Mouse (Mus musculus): ENCODE measurements around the gene Myh10. TPM values are rescaled to one million over a fixed set of nuclear protein-coding genes. Genes with fewer than 3 reads are reported as not detected.
"Not testable (repeated sequence)": the region's sequence is repeated elsewhere in the genome, so short reads cannot be mapped to it uniquely, and the experiment has no call there.

Gene Myh10
- total RNA-seq, 2 experiments from 2014 or later = 219 to 221 TPM

GRCm38 (mm10) chr11:68822326-68822725 is 131.0 kb downstream of the Myh10 start:
- TF ChIP-seq CTCF (IDR thresholded peaks at IDR 0.05) = no peak
- H3K4me3 ChIP-seq = no peak overlapping the region
- no peak overlapping the region for H3K27ac ChIP-seq
- intact Hi-C loops (cut with DNase I) = no loop called here
- no peak for DNase-seq (ENCODE audit: extremely low spot score in 1 of 2, low spot score in 2 of 2)

DNA sequence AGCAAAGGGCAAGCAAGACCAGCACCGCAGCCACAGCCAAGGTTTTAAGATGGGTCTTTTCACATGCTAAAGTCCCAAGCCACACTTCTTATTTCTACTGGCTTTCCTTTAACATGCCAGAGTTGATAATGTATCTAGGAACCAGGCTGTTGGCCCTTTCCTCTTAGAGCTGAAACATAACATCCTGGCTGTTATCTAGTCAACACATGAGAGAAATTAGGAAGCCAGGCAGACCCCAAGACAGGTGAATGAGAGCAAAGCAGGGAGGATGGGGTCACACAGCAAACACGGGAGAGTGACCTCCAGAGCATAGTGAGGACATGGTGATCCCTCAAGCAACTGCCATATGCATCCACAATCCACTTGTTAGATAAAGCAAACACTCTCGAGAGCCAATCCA is 135.4 kb downstream of the Myh10 start:
- no peak for TF ChIP-seq CTCF (IDR thresholded peaks at IDR 0.05)
- Histone ChIP-seq H3K4me3 (no peak overlapping the region), H3K27ac (no peak overlapping the region)
- intact Hi-C loops (cut with DNase I) = no loop called here
- no peak for DNase-seq (ENCODE audit: extremely low spot score in 1 of 2, low spot score in 2 of 2)

- H3K27ac ChIP-seq; H3K4me3 ChIP-seq; DNase-seq (ENCODE audit: extremely low spot score in 1 of 2, low spot score in 2 of 2); intact Hi-C loops (cut with DNase I): not testable (repeated sequence)
These were observed 140.2 kb downstream of the Myh10 start for GRCm38 (mm10) chr11:68831580-68831979.

DNA sequence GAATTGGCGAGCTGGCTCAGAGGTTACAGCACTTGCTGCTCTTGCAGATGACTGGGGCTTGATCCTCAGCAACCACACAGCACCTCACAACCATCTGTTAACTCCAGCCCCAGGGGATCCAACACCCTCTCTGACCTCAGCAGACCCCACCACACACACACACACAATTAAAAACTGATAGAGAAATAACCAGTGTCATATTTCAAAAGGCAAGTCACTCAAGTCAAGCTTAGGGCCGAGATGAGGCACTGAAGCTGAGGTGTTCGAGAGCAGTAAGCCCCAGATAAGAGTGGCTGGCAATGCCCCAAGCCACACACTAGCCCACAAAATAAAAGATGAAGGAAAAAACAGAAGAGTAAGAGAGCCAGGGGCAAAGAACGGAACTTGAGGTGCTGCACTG is 141.4 kb downstream of the Myh10 start:
- TF ChIP-seq CTCF (IDR thresholded peaks at IDR 0.05) = no peak
- H3K27ac ChIP-seq = no peak overlapping the region
- H3K4me3 ChIP-seq = no peak overlapping the region
- DNase-seq (ENCODE audit: extremely low spot score in 1 of 2, low spot score in 2 of 2) = no peak
- intact Hi-C loops (cut with DNase I) = no loop called here

GRCm38 (mm10) chr11:68833593-68833992 is 142.2 kb downstream of the Myh10 start:
- TF ChIP-seq CTCF (IDR thresholded peaks at IDR 0.05) = no peak
- intact Hi-C loops (cut with DNase I) = no loop called here
- H3K27ac ChIP-seq = no peak overlapping the region
- DNase-seq (ENCODE audit: extremely low spot score in 1 of 2, low spot score in 2 of 2) = no peak
- H3K4me3 ChIP-seq = no peak overlapping the region

DNA sequence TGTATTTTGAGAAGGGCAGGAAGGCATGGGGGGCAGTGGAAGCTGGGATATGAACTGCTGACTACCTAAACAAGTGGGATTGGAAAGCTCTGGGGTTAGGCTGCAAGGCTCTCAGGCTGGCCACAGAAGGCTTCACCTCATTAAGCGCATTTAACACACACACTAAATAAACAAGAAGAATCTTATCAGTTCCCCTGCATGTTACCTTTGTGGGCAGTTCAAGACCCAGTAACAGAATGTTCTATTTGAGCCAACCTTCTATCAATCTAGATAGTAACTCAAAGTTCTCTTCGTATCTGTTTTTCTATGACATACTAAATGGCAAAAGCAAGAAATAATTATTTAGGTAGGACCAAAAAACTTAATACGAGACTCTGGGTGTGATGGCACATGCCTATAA is 143.7 kb downstream of the Myh10 start:
- TF ChIP-seq CTCF (IDR thresholded peaks at IDR 0.05) = no peak
- intact Hi-C loops (cut with DNase I) = no loop called here

GRCm38 (mm10) chr11:68839606-68840005 is 148.2 kb downstream of the Myh10 start:
- Histone ChIP-seq H3K27ac (no peak overlapping the region), H3K4me3 (no peak overlapping the region)
- DNase-seq (ENCODE audit: extremely low spot score in 1 of 2, low spot score in 2 of 2) = no peak
- no peak for TF ChIP-seq CTCF (IDR thresholded peaks at IDR 0.05)
- intact Hi-C loops (cut with DNase I) = no loop called here

More for the DNA sequence above, 143.7 kb downstream of the Myh10 start:
- Histone ChIP-seq H3K4me3 (no peak overlapping the region), H3K27ac (no peak overlapping the region)
- no peak for DNase-seq (ENCODE audit: extremely low spot score in 1 of 2, low spot score in 2 of 2)

DNA sequence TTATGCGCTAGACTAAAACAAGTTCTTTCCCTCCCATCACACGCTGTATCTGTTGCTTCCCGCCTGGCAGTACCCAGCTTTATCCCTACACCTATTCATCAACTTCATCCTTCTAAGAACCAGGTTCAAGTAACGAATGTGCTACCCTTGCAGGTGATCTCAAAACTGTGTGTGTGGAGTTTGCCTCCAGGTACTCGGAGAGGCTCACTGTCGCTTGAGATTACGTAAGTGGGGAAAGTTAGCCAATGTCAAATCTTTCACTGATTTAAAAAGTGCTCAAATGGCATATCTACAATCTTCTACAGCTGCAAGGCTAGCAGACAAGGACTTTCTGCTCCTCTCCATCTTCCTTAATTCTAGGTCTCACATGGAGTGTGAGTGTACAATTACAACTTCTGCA is 159.5 kb downstream of the Myh10 start:
- intact Hi-C loops (cut with DNase I) = loop anchor here (5.0 kb wide), 1 partner anchor 159 kb away; the partner anchor contains the start of gene Myh10
- no peak for DNase-seq (ENCODE audit: extremely low spot score in 1 of 2, low spot score in 2 of 2)
- Histone ChIP-seq H3K4me3 (peak overlapping the region; percentile 81), H3K27ac (no peak overlapping the region)
- TF ChIP-seq CTCF (IDR thresholded peaks at IDR 0.05) = no peak

- Histone ChIP-seq H3K4me3 (peak overlapping the region; percentile 81), H3K27ac (peak overlapping the region; percentile 90)
- no peak for DNase-seq (ENCODE audit: extremely low spot score in 1 of 2, low spot score in 2 of 2)
- intact Hi-C loops (cut with DNase I) = loop anchor here (5.0 kb wide), 1 partner anchor 160 kb away; the partner anchor contains the start of gene Myh10
- TF ChIP-seq CTCF (IDR thresholded peaks at IDR 0.05) = no peak
These were observed 160.5 kb downstream of the Myh10 start for GRCm38 (mm10) chr11:68851644-68852485.

GRCm38 (mm10) chr11:68852486-68852901 is 161.1 kb downstream of the Myh10 start:
- intact Hi-C loops (cut with DNase I) = loop anchor here (5.0 kb wide), 1 partner anchor 160 kb away; the partner anchor contains the start of gene Myh10
- no peak for TF ChIP-seq CTCF (IDR thresholded peaks at IDR 0.05)
- Histone ChIP-seq H3K4me3 (peak overlapping the region; percentile 81), H3K27ac (peak overlapping the region; percentile 90)
- peak; percentile 64 to 68 for DNase-seq (ENCODE audit: extremely low spot score in 1 of 2, low spot score in 2 of 2)

DNA sequence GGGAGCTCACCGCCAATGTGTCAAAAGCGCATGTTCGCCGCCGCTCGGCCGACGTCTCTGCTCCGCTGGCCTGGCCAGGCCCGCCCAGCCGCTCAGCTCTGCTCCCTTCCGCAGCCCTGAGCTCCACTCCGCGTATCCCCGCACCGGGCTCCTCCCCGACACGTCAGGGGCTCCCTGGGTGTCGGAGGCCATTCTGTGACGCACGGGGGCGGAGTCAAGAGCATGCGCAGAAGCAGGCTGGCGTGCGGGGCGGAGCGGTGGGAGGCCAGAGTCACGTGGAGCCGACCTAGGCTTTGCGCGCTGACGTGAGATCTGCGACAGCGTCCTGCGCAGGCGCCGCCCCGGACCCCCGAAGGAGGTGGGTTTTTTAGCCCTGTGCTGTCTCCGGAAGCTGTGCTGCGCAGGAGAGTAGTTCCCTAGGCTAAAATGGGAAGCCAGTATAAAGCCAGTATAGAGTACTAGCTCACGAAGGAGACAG is 161.6 kb downstream of the Myh10 start:
- H3K4me3 ChIP-seq = peak overlapping the region; percentile 81
- peak; percentile 100 for DNase-seq (ENCODE audit: extremely low spot score in 1 of 2, low spot score in 2 of 2)
- H3K27ac ChIP-seq = peak overlapping the region; percentile 90
- intact Hi-C loops (cut with DNase I) = loop anchor here (5.0 kb wide), 1 partner anchor 161 kb away; the partner anchor contains the start of gene Myh10
- TF ChIP-seq CTCF (IDR thresholded peaks at IDR 0.05) = no peak

GRCm38 (mm10) chr11:68853611-68854401 is 162.4 kb downstream of the Myh10 start:
- intact Hi-C loops (cut with DNase I) = loop anchor here (5.0 kb wide), 1 partner anchor 162 kb away; the partner anchor contains the start of gene Myh10
- Histone ChIP-seq H3K27ac (peak overlapping the region; percentile 87), H3K4me3 (peak overlapping the region; percentile 81)
- no peak for DNase-seq (ENCODE audit: extremely low spot score in 1 of 2, low spot score in 2 of 2)
- no peak for TF ChIP-seq CTCF (IDR thresholded peaks at IDR 0.05)

All from left cerebral cortex, adult 2 months (tissue).